19 mouse cellular contexts compared by ENCODE assay signal in genomic region chr1:153456137-153456536, GRCm38 (mm10). TPM values are rescaled to one million over a fixed set of nuclear protein-coding genes. Genes with fewer than 3 reads are reported as not detected.
A peak's percentile ranks its signal among the peaks of the same experiment; 100 is the strongest.
DNase-seq lines count a peak whose midpoint lies in the region; ATAC-seq and TF ChIP-seq lines count a peak whose summit lies in the region.
"Had no signal": no experiment of that assay in that cellular context is flagged by ENCODE, and none has a peak within 500 bp of the region (broad histone marks: within the 10 kb centered on the region; RNA-seq: fewer than 3 reads in every experiment).

No protein-coding gene starts in this region.

- H3K9ac ChIP-seq in intestine, embryonic 14.5 days (ENCODE audit: low read length), result no peak overlapping the region
- no peak overlapping the region for H3K9ac ChIP-seq in intestine, embryonic 15.5 days
- H3K9ac ChIP-seq in liver, embryonic 14.5 days (replicated peaks), result no peak overlapping the region
- no peak overlapping the region for H3K9ac ChIP-seq in liver, embryonic 11.5 days (ENCODE audit: low read depth, low read length)
- H3K9ac ChIP-seq in forebrain, embryonic 16.5 days (replicated peaks; ENCODE audit: low read depth, low read length), result no peak overlapping the region
- no peak overlapping the region for H3K9ac ChIP-seq in hindbrain, embryonic 16.5 days (ENCODE audit: low read depth, low read length)
- H3K9ac ChIP-seq: embryonic facial prominence, embryonic 15.5 days had no signal

- H3K27me3 ChIP-seq in intestine, embryonic 14.5 days (replicated peaks; ENCODE audit: control insufficient read depth, insufficient read depth, low read length), result no peaks in the 10 kb centered on the region
- H3K27me3 ChIP-seq in intestine, embryonic 15.5 days (replicated peaks), result no peaks in the 10 kb centered on the region
- H3K27me3 ChIP-seq in liver, embryonic 14.5 days (ENCODE audit: control insufficient read depth, insufficient read depth, low read length), result no peaks in the 10 kb centered on the region
- no peaks in the 10 kb centered on the region for H3K27me3 ChIP-seq in liver, embryonic 11.5 days (replicated peaks; ENCODE audit: control insufficient read depth, insufficient read depth, low read length)
- no peaks in the 10 kb centered on the region for H3K27me3 ChIP-seq in forebrain, embryonic 16.5 days (replicated peaks; ENCODE audit: control insufficient read depth, insufficient read depth, low read length)
- H3K27me3 ChIP-seq in hindbrain, embryonic 16.5 days (replicated peaks; ENCODE audit: control insufficient read depth, insufficient read depth, low read length), result no peaks in the 10 kb centered on the region
- H3K27me3 ChIP-seq: embryonic facial prominence, embryonic 15.5 days had no signal

- H3K27ac ChIP-seq in intestine, embryonic 14.5 days (ENCODE audit: low read depth), result no peak overlapping the region
- H3K27ac ChIP-seq in intestine, embryonic 15.5 days, result no peak overlapping the region
- H3K27ac ChIP-seq in liver, embryonic 14.5 days, result no peak overlapping the region
- no peak overlapping the region for H3K27ac ChIP-seq in liver, embryonic 11.5 days (ENCODE audit: low read depth, low read length)
- no peak overlapping the region for H3K27ac ChIP-seq in forebrain, embryonic 16.5 days (ENCODE audit: low read length)
- H3K27ac ChIP-seq in hindbrain, embryonic 16.5 days (ENCODE audit: low read depth, low read length), result no peak overlapping the region
- H3K27ac ChIP-seq: embryonic facial prominence, embryonic 15.5 days; macrophage; stomach, postnatal 0 days had no signal

- DNase-seq in intestine, embryonic 14.5 days (ENCODE audit: low spot score), result peak; percentile 46
- DNase-seq in liver, embryonic 14.5 days (ENCODE audit: low read depth in 3 of 3, low spot score in 3 of 3), result no peak
- DNase-seq in liver, embryonic 11.5 days (ENCODE audit: low spot score), result no peak
- no peak for DNase-seq in left cerebral cortex, adult 18-20 months (ENCODE audit: low spot score in 2 of 2)
- DNase-seq: adrenal gland, postnatal 10 days; cerebellum, adult 18-20 months; gastrocnemius, postnatal 14 days; heart, postnatal 36 days; kidney, postnatal 4 days; lung, adult 2 months; right cerebral cortex, adult 18-20 months; thymus, postnatal 14 days had no signal

- H3K4me2 ChIP-seq in intestine, embryonic 14.5 days (ENCODE audit: low read length), result no peak overlapping the region
- H3K4me2 ChIP-seq in intestine, embryonic 15.5 days (replicated peaks), result no peak overlapping the region
- no peak overlapping the region for H3K4me2 ChIP-seq in liver, embryonic 14.5 days (ENCODE audit: low read depth)
- no peak overlapping the region for H3K4me2 ChIP-seq in liver, embryonic 11.5 days
- no peak overlapping the region for H3K4me2 ChIP-seq in forebrain, embryonic 16.5 days (ENCODE audit: low read length)
- H3K4me2 ChIP-seq in hindbrain, embryonic 16.5 days (ENCODE audit: low read length), result no peak overlapping the region
- H3K4me2 ChIP-seq: embryonic facial prominence, embryonic 15.5 days had no signal

- no peak for ATAC-seq in intestine, embryonic 14.5 days (replicated peaks; ENCODE audit: low FRiP score, low TSS enrichment, low read depth)
- ATAC-seq in intestine, embryonic 15.5 days, result no peak
- peak; percentile 11; the same call in 1 of the 2 replicates for ATAC-seq in liver, embryonic 14.5 days (ENCODE audit: insufficient read depth)
- ATAC-seq in liver, embryonic 11.5 days (replicated peaks; ENCODE audit: low FRiP score), result no peak
- peak; percentile 48; the same call in 1 of the 2 replicates for ATAC-seq in forebrain, embryonic 16.5 days
- ATAC-seq in hindbrain, embryonic 16.5 days, result peak; percentile 21; the same call in 1 of the 2 replicates

- H3K36me3 ChIP-seq in intestine, embryonic 14.5 days (ENCODE audit: control insufficient read depth, insufficient read depth, low read length), result peaks cover 70% of the 10 kb centered on the region
- peaks cover 25% of the 10 kb centered on the region for H3K36me3 ChIP-seq in intestine, embryonic 15.5 days
- H3K36me3 ChIP-seq in liver, embryonic 14.5 days (replicated peaks; ENCODE audit: control insufficient read depth, insufficient read depth, low read depth), result peaks cover 55% of the 10 kb centered on the region
- H3K36me3 ChIP-seq in liver, embryonic 11.5 days (ENCODE audit: control insufficient read depth, insufficient read depth, low read length), result peaks cover 41% of the 10 kb centered on the region
- H3K36me3 ChIP-seq in forebrain, embryonic 16.5 days (ENCODE audit: control insufficient read depth, insufficient read depth), result peaks cover 46% of the 10 kb centered on the region
- H3K36me3 ChIP-seq in hindbrain, embryonic 16.5 days (ENCODE audit: control insufficient read depth, insufficient read depth, low read length), result peaks cover 29% of the 10 kb centered on the region

- no peaks in the 10 kb centered on the region for H3K9me3 ChIP-seq in intestine, embryonic 14.5 days (ENCODE audit: control insufficient read depth, low read length)
- no peaks in the 10 kb centered on the region for H3K9me3 ChIP-seq in intestine, embryonic 15.5 days
- H3K9me3 ChIP-seq in liver, embryonic 14.5 days (ENCODE audit: control insufficient read depth, low read length), result no peaks in the 10 kb centered on the region
- no peaks in the 10 kb centered on the region for H3K9me3 ChIP-seq in liver, embryonic 11.5 days (ENCODE audit: control insufficient read depth, low read length)
- no peaks in the 10 kb centered on the region for H3K9me3 ChIP-seq in forebrain, embryonic 16.5 days (ENCODE audit: control insufficient read depth, low read length)
- H3K9me3 ChIP-seq in hindbrain, embryonic 16.5 days (ENCODE audit: control insufficient read depth, low read length), result no peaks in the 10 kb centered on the region
- H3K9me3 ChIP-seq: embryonic facial prominence, embryonic 15.5 days; G1E had no signal

- WGBS in intestine, embryonic 14.5 days, result 86% methylated on average over 5 of the region's 5 CpGs
- 84% methylated on average over 5 of the region's 5 CpGs for WGBS in intestine, embryonic 15.5 days
- WGBS in liver, embryonic 14.5 days (ENCODE audit: insufficient replicate concordance), result 85% methylated on average over 5 of the region's 5 CpGs
- 95% methylated on average over 5 of the region's 5 CpGs for WGBS in liver, embryonic 11.5 days
- 86% methylated on average over 5 of the region's 5 CpGs for WGBS in forebrain, embryonic 16.5 days
- WGBS in hindbrain, embryonic 16.5 days, result 88% methylated on average over 5 of the region's 5 CpGs

- H3K4me1 ChIP-seq in intestine, embryonic 14.5 days (replicated peaks; ENCODE audit: control insufficient read depth, insufficient read depth, low read length), result no peaks in the 10 kb centered on the region
- H3K4me1 ChIP-seq in intestine, embryonic 15.5 days (replicated peaks), result no peaks in the 10 kb centered on the region
- H3K4me1 ChIP-seq in liver, embryonic 14.5 days (replicated peaks; ENCODE audit: control insufficient read depth in 2 of 2, insufficient read depth in 2 of 2, low read length in 1 of 2), result no peaks in the 10 kb centered on the region
- no peaks in the 10 kb centered on the region for H3K4me1 ChIP-seq in liver, embryonic 11.5 days (replicated peaks; ENCODE audit: control insufficient read depth, insufficient read depth, low read length)
- H3K4me1 ChIP-seq in forebrain, embryonic 16.5 days (replicated peaks; ENCODE audit: control insufficient read depth, insufficient read depth, low read length), result no peaks in the 10 kb centered on the region
- no peaks in the 10 kb centered on the region for H3K4me1 ChIP-seq in hindbrain, embryonic 16.5 days (ENCODE audit: control insufficient read depth, insufficient read depth, low read depth, low read length)
- H3K4me1 ChIP-seq: embryonic facial prominence, embryonic 15.5 days had no signal

- no peak for TF ChIP-seq EP300 in liver, embryonic 14.5 days (IDR thresholded peaks at IDR 0.05; ENCODE audit: low read depth)

- H3K4me3 ChIP-seq in intestine, embryonic 14.5 days (ENCODE audit: low read depth, low read length), result no peak overlapping the region
- no peak overlapping the region for H3K4me3 ChIP-seq in intestine, embryonic 15.5 days (replicated peaks)
- H3K4me3 ChIP-seq in liver, embryonic 14.5 days (ENCODE audit: insufficient read depth in 1 of 2, low read depth in 2 of 2, low read length in 2 of 2), result no peak overlapping the region
- H3K4me3 ChIP-seq in liver, embryonic 11.5 days (ENCODE audit: low read depth, low read length), result no peak overlapping the region
- no peak overlapping the region for H3K4me3 ChIP-seq in forebrain, embryonic 16.5 days (replicated peaks; ENCODE audit: low read length)
- no peak overlapping the region for H3K4me3 ChIP-seq in hindbrain, embryonic 16.5 days (ENCODE audit: low read length)
- H3K4me3 ChIP-seq: embryonic facial prominence, embryonic 15.5 days had no signal

- TF ChIP-seq CTCF in liver, embryonic 14.5 days (IDR thresholded peaks at IDR 0.05; ENCODE audit: low read depth), result no peak

RNA-seq across cellular contexts. Expression of gene Shcbp1l, which starts 31.2 kb away (rescaled TPM):
- polyA plus RNA-seq in intestine, embryonic 14.5 days (2014; fragmentation: Nextera tagmentation; extraction: Ambion mirVana), result 0.27 and 0.37 TPM in 2 replicates
- 0.13 and 0.26 TPM in 2 replicates for polyA plus RNA-seq in intestine, embryonic 15.5 days (2015; fragmentation: Nextera tagmentation; extraction: Ambion mirVana)
- polyA plus RNA-seq in liver, embryonic 14.5 days (2012; rRNA removed), result 0.22 and 0.27 TPM in 2 replicates
- 0.28 and 0.32 TPM in 2 replicates for polyA plus RNA-seq in liver, embryonic 14.5 days (2014; fragmentation: Nextera tagmentation; extraction: Ambion mirVana)
- polyA plus RNA-seq in liver, embryonic 11.5 days (2014; fragmentation: Nextera tagmentation; extraction: Ambion mirVana), result 0.38 and 0.56 TPM in 2 replicates
- polyA plus RNA-seq in forebrain, embryonic 16.5 days (2015; fragmentation: Nextera tagmentation; extraction: Ambion mirVana), result 0.14 and 0.67 TPM in 2 replicates
- polyA plus RNA-seq in hindbrain, embryonic 16.5 days (2015; fragmentation: Nextera tagmentation; extraction: Ambion mirVana), result 0.63 and 0.97 TPM in 2 replicates
- total RNA-seq in left cerebral cortex, adult 18-20 months (2021), result 1 to 10 TPM; 2.5 to 3.0 TPM
- total RNA-seq: gastrocnemius, postnatal 14 days; heart, postnatal 36 days had no signal

RNA-seq across cellular contexts. Expression of gene Dhx9, which starts 31.3 kb away (rescaled TPM):
- 25.5 and 25.8 TPM in 2 replicates for polyA plus RNA-seq in intestine, embryonic 14.5 days (2014; fragmentation: Nextera tagmentation; extraction: Ambion mirVana)
- 26.6 and 30.6 TPM in 2 replicates for polyA plus RNA-seq in intestine, embryonic 15.5 days (2015; fragmentation: Nextera tagmentation; extraction: Ambion mirVana)
- polyA plus RNA-seq in liver, embryonic 14.5 days (2012; rRNA removed), result 33.9 and 52.5 TPM in 2 replicates
- polyA plus RNA-seq in liver, embryonic 14.5 days (2014; fragmentation: Nextera tagmentation; extraction: Ambion mirVana), result 8.1 and 9.8 TPM in 2 replicates
- 12.9 and 16.0 TPM in 2 replicates for polyA plus RNA-seq in liver, embryonic 11.5 days (2014; fragmentation: Nextera tagmentation; extraction: Ambion mirVana)
- 30.8 and 38.4 TPM in 2 replicates for polyA plus RNA-seq in forebrain, embryonic 16.5 days (2015; fragmentation: Nextera tagmentation; extraction: Ambion mirVana)
- polyA plus RNA-seq in hindbrain, embryonic 16.5 days (2015; fragmentation: Nextera tagmentation; extraction: Ambion mirVana), result 17.0 and 22.2 TPM in 2 replicates
- 10 to 100 TPM; 96.1 to 99.8 TPM for total RNA-seq in left cerebral cortex, adult 18-20 months (2021)

Comparison
In these comparisons a context has a peak if more than half of its experiments do, and no peak if none do; other contexts are left out.
1. ATAC-seq: peak in liver, embryonic 14.5 days (single experiment), forebrain, embryonic 16.5 days (single experiment) and hindbrain, embryonic 16.5 days (single experiment); none in intestine, embryonic 14.5 days (single experiment), intestine, embryonic 15.5 days (single experiment) and liver, embryonic 11.5 days (single experiment).